ENCODE assay signal across 13 mouse cellular contexts in the genomic region with DNA sequence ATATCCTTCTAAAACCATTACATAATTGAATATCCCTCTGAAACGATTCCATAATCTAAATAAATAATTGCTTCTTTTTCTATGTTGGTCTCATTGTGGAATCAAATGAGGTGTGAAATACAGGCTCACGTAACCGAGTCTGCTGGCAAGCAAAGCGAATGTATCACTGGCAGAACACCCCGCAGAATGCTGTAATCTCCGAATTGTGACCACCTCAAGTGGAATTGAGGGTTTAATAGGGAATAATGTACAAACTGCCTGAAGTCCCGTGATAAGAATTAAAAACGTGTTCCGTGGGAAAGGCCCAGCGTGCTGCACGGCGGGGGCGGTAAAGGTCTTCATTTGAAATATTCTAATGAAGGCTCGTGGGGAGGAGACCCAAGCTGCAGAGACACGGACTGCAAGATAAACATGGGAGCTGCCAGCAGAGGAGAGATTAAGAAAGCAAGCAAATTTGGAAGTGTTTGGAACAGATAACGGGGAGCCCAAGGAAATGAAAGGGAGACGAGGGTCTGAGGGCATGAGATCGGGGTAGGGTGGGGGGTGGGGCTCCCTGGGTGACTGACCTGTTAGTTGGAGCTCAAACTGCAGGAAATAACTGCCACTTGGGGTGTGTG.
DNase-seq lines count a peak whose midpoint lies in the region; ATAC-seq lines count a peak whose summit lies in the region.
"Had no signal": no experiment of that assay in that cellular context is flagged by ENCODE, and none has a peak within 500 bp of the region (broad histone marks: within the 10 kb centered on the region; RNA-seq: fewer than 3 reads in every experiment).

No protein-coding gene starts in this region.

- no peaks in the 10 kb centered on the region for H3K36me3 ChIP-seq in hindbrain, embryonic 13.5 days
- H3K36me3 ChIP-seq in hindbrain, embryonic 11.5 days (ENCODE audit: control insufficient read depth, insufficient read depth, low read length), result no peaks in the 10 kb centered on the region
- H3K36me3 ChIP-seq in liver, embryonic 11.5 days (ENCODE audit: control insufficient read depth, insufficient read depth, low read length), result no peaks in the 10 kb centered on the region
- H3K36me3 ChIP-seq: embryonic facial prominence, embryonic 10.5 days had no signal

- H3K4me1 ChIP-seq in hindbrain, embryonic 13.5 days (replicated peaks), result peaks cover 8% of the 10 kb centered on the region
- no peaks in the 10 kb centered on the region for H3K4me1 ChIP-seq in hindbrain, embryonic 11.5 days (replicated peaks; ENCODE audit: control insufficient read depth, insufficient read depth, low read length)
- H3K4me1 ChIP-seq in liver, embryonic 11.5 days (replicated peaks; ENCODE audit: control insufficient read depth, insufficient read depth, low read length), result no peaks in the 10 kb centered on the region
- H3K4me1 ChIP-seq: embryonic facial prominence, embryonic 10.5 days had no signal

- DNase-seq in hindbrain, embryonic 11.5 days (ENCODE audit: low spot score), result no peak
- peak; percentile 38 for DNase-seq in right cerebral cortex, postnatal 25 days
- no peak for DNase-seq in right cerebral cortex, postnatal 14 days
- DNase-seq in liver, embryonic 11.5 days (ENCODE audit: low spot score), result no peak
- peak; percentile 13 for DNase-seq in yolk sac, embryonic 10.5 days (ENCODE audit: low spot score)
- DNase-seq in cerebellum, postnatal 14 days, result no peak
- no peak for DNase-seq in testis, postnatal 14 days (ENCODE audit: low spot score)
- DNase-seq: adrenal gland, adult 2 months; heart, adult 18-20 months had no signal

- H3K9ac ChIP-seq in hindbrain, embryonic 13.5 days, result no peak overlapping the region
- H3K9ac ChIP-seq in hindbrain, embryonic 11.5 days (ENCODE audit: low read depth, low read length), result no peak overlapping the region
- no peak overlapping the region for H3K9ac ChIP-seq in liver, embryonic 11.5 days (ENCODE audit: low read depth, low read length)

- no peak for ATAC-seq in hindbrain, embryonic 13.5 days (ENCODE audit: low FRiP score)
- ATAC-seq in hindbrain, embryonic 11.5 days (ENCODE audit: low FRiP score), result no peak
- ATAC-seq in liver, embryonic 11.5 days (replicated peaks; ENCODE audit: low FRiP score), result peak; percentile 67

- H3K9me3 ChIP-seq in hindbrain, embryonic 13.5 days, result 0 out of 2 replicates have a peak, but pooled peaks cover 4% of the 10 kb centered on the region
- no peaks in the 10 kb centered on the region for H3K9me3 ChIP-seq in hindbrain, embryonic 11.5 days (ENCODE audit: control insufficient read depth, low read length)
- H3K9me3 ChIP-seq in liver, embryonic 11.5 days (ENCODE audit: control insufficient read depth, low read length), result no peaks in the 10 kb centered on the region
- H3K9me3 ChIP-seq: embryonic facial prominence, embryonic 10.5 days had no signal

- peak overlapping the region; percentile 70 for H3K27ac ChIP-seq in hindbrain, embryonic 13.5 days
- H3K27ac ChIP-seq in hindbrain, embryonic 11.5 days (ENCODE audit: low read depth, low read length), result no peak overlapping the region
- H3K27ac ChIP-seq in liver, embryonic 11.5 days (ENCODE audit: low read depth, low read length), result no peak overlapping the region
- H3K27ac ChIP-seq: embryonic facial prominence, embryonic 10.5 days; kidney, postnatal 0 days had no signal

- no peaks in the 10 kb centered on the region for H3K27me3 ChIP-seq in hindbrain, embryonic 13.5 days
- no peaks in the 10 kb centered on the region for H3K27me3 ChIP-seq in hindbrain, embryonic 11.5 days (ENCODE audit: control insufficient read depth, insufficient read depth, low read length)
- H3K27me3 ChIP-seq in liver, embryonic 11.5 days (replicated peaks; ENCODE audit: control insufficient read depth, insufficient read depth, low read length), result no peaks in the 10 kb centered on the region
- H3K27me3 ChIP-seq: CH12.LX had no signal

- WGBS in hindbrain, embryonic 13.5 days, result 47% methylated on average over 18 of the region's 18 CpGs
- WGBS in hindbrain, embryonic 11.5 days, result 66% methylated on average over 18 of the region's 18 CpGs
- WGBS in liver, embryonic 11.5 days, result 49% methylated on average over 18 of the region's 18 CpGs

- H3K4me2 ChIP-seq in hindbrain, embryonic 13.5 days, result peak overlapping the region; percentile 25; the same call in 1 of the 2 replicates
- H3K4me2 ChIP-seq in hindbrain, embryonic 11.5 days (replicated peaks; ENCODE audit: low read depth, low read length), result no peak overlapping the region
- H3K4me2 ChIP-seq in liver, embryonic 11.5 days, result no peak overlapping the region

- H3K4me3 ChIP-seq in hindbrain, embryonic 13.5 days, result no peak overlapping the region
- no peak overlapping the region for H3K4me3 ChIP-seq in hindbrain, embryonic 11.5 days (ENCODE audit: low read depth, low read length)
- no peak overlapping the region for H3K4me3 ChIP-seq in liver, embryonic 11.5 days (ENCODE audit: low read depth, low read length)
- H3K4me3 ChIP-seq: embryonic facial prominence, embryonic 10.5 days had no signal

Comparison
In these comparisons a context has a peak if more than half of its experiments do, and no peak if none do; other contexts are left out.
1. DNase-seq: peak in right cerebral cortex, postnatal 25 days (single experiment) and yolk sac, embryonic 10.5 days (single experiment); none in hindbrain, embryonic 11.5 days (single experiment), right cerebral cortex, postnatal 14 days (single experiment), liver, embryonic 11.5 days (single experiment), cerebellum, postnatal 14 days (0 of 2) and testis, postnatal 14 days (single experiment).